In the genomic region with DNA sequence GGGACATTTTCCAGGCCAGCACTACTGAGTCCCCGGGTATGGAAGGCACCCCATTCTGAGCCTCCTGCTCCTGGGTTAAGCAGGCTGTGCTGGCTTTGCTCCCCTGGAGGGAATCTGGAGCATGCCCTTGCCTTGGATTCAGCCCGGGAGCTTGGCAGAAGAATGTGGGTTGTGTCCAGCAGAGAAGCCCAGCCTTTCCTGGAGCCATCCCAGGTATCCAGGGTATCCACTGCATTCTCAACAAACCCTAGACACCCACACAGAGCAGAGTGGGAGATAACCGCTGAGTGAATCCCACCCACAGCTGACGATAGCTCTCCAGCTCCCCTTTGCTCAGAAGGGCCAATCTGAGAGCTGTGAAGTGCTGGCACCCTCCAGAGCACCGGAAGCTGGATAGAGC, we compare ENCODE assay signal across 8 mouse cellular contexts. TPM values are rescaled to one million over a fixed set of nuclear protein-coding genes. Genes with fewer than 3 reads are reported as not detected.
DNase-seq lines count a peak whose midpoint lies in the region.

No protein-coding gene starts in this region.

- DNase-seq in gastrocnemius, adult 18-20 months (ENCODE audit: low spot score) = peak; percentile 59
- DNase-seq in gastrocnemius, adult 8-10 months (ENCODE audit: low spot score in 2 of 2) = no peak
- DNase-seq in adipocyte (ENCODE audit: low spot score) = peak; percentile 52
- peak; percentile 55 for DNase-seq in gastrocnemius, postnatal 25 days
- DNase-seq in kidney, postnatal 14 days = peak; percentile 59
- DNase-seq in embryo, embryonic 11 days = no peak
- DNase-seq in thymus, postnatal 25 days = no peak
- DNase-seq in thymus, postnatal 0 days (ENCODE audit: low spot score) = no peak

RNA-seq across cellular contexts. Expression of gene Nenf, which starts 21.5 kb away (rescaled TPM):
- 10 to 100 TPM; 67.8 to 76.9 TPM for total RNA-seq in gastrocnemius, adult 18-20 months (2021)
- 10 to 100 TPM; 58.2 to 77.0 (median 71.4) TPM for total RNA-seq in gastrocnemius, adult 8-10 months (2022)
- total RNA-seq in gastrocnemius, postnatal 25 days (2021) = 10 to 100 TPM; 54.3 to 62.3 TPM
- polyA plus RNA-seq in thymus, postnatal 0 days (2015; fragmentation: Nextera tagmentation; extraction: Ambion mirVana) = 43.8 and 47.2 TPM in 2 replicates

RNA-seq across cellular contexts. Expression of gene Tmem206, which starts 29.3 kb away (rescaled TPM):
- total RNA-seq in gastrocnemius, adult 18-20 months (2021) = 1 to 10 TPM; 1.1 to 1.5 TPM
- 1 to 10 TPM in 1 of 4 experiments, under 1 TPM in 3; 0.68 to 1.9 (median 0.84) TPM for total RNA-seq in gastrocnemius, adult 8-10 months (2022)
- 1 to 10 TPM; 1.2 to 1.3 TPM for total RNA-seq in gastrocnemius, postnatal 25 days (2021)
- 20.3 and 21.4 TPM in 2 replicates for polyA plus RNA-seq in thymus, postnatal 0 days (2015; fragmentation: Nextera tagmentation; extraction: Ambion mirVana)

Comparison
In these comparisons a context has a peak if more than half of its experiments do, and no peak if none do; other contexts are left out.
1. DNase-seq: peak in gastrocnemius, adult 18-20 months (single experiment), adipocyte (single experiment), gastrocnemius, postnatal 25 days (single experiment) and kidney, postnatal 14 days (single experiment); none in gastrocnemius, adult 8-10 months (0 of 2), embryo, embryonic 11 days (single experiment), thymus, postnatal 25 days (single experiment) and thymus, postnatal 0 days (single experiment).